Mouse (Mus musculus) left cerebral cortex, adult 8-10 months (tissue): ENCODE measurements around the gene Ckap4. TPM values are rescaled to one million over a fixed set of nuclear protein-coding genes. Genes with fewer than 3 reads are reported as not detected.
A peak's percentile ranks its signal among the peaks of the same experiment; 100 is the strongest.

ENCODE experiments used
- DNase-seq, 2 experiments: peaks; one replicate each; pipeline ENCODE4 v3.0.0; 2022; ENCODE audit warnings: low spot score in 2 of 2
- total RNA-seq, 4 experiments: library from RNA; stranded (reverse); gene quantifications; 2 replicates each; pipeline ENCODE4 v1.2.4; 2022

The Ckap4 gene
- 10 to 100 TPM; 18.1 to 19.8 (median 18.5) TPM for total RNA-seq

DNA sequence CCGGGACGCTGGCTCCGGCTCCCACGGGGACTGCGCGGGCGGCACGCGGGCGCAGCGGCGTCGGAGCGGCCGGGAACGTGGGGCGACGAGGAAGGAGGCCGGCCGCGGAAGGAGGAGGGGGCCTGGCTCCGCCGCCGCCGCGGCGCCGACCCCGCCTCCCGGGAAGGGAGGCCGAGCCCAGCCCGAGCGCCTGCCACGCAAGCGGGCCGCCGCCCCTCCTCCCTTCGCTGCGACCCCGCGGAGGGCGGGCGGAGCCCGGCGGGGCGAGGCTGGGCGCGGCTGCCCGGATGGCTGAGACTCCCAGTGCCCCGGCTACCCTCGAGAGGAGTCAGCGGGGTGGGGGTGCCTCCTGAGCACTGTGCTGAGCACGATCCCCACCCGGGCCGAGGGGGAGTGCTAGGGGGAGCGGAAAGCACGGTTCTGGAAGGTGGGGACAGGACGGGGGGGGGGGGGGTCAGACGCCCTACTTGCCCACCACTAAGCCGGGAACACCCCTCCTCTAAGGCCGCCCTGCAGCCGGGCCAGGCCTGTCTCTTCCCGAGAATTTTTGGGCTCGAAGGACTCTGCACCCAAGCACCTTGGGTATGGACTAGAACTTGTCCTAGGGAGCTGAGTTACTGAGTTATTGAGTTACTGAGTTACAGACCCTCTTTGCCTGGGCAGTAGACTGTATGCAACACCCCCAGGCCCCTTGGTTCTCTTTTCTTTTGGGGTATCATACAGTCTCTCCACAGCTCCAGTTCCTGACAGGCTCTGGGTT is at the start of gene Ckap4:
Ckap4 (minus strand) TSS at position 151 of the 760 bp plus-strand sequence.
- no peak for DNase-seq

GRCm38 (mm10) chr10:84582236-84582635 is 48.4 kb upstream of the Ckap4 start:
- DNase-seq: no peak

GRCm38 (mm10) chr10:84581191-84581590 is 47.3 kb upstream of the Ckap4 start:
- DNase-seq: no peak

DNA sequence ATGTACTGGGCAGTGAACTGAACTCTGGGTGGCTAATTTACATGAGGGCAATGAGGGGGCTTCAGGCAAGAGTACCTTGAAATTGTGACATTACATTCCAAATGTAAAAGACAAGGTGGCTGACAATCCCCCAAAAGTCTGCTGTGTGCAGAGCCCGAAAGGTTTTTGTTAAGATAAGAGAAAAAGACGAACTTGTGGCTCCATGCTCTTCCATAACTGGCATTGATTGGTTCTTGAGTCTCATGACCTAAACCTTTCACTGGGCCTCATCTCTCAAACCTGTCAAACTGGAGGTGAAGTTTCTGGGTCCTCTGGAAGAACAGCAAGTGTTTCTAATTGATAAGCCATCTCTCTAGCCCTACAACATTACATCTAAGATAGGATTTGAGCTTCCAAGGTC is 45.7 kb upstream of the Ckap4 start:
- no peak for DNase-seq

DNA sequence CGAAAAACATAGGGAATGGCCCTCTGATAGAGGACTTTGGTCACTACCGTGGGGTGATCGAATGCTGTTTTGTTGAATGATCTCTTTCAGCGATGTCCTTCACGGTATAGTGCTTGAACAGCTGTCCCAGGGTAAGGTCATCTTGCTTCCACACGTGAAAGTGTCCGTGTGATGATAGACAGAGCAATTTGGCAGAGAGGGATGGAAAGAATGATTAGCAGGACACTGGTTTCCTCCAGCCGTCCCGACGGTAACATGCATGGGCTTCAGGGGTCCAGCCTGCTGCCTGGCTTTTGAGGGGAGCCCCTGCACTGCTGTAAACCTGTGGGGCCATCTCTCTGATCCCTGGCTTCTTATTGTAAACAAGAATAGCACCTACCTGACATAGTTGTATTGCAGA is 44.9 kb upstream of the Ckap4 start:
- no peak for DNase-seq

DNA sequence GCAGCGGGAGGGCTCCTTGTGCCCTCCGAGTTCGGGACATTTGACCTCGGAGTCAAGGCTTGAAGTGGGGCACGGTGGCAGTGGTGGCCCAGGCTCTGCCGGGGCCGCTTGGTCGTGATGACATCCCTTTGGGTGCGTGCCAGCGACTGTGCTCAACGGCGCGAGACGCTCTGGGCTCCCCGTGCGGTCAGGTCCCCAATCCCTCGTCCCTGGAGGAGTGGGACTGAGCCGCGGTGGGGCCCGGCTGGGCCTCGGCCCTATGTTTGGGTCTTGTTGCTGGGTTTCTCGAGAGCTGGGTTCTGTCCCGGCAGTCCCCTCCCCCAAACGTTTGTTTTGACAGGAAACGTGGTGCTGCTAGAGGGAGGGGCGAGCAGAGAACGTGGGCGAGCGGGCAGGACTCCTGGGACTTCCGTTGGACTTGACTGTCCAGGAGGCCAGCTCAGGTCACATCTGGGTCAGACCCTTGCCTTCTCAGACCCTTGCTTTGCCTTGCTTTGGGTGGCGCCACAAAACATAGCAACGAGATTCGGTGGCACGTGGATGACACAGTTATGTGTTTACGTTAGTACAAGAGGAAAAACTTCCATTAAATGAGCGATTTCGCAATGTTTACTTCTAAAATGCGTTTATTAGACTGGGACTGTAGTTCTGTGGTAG is 43.3 kb upstream of the Ckap4 start:
- DNase-seq: peak; percentile 42 to 61

DNA sequence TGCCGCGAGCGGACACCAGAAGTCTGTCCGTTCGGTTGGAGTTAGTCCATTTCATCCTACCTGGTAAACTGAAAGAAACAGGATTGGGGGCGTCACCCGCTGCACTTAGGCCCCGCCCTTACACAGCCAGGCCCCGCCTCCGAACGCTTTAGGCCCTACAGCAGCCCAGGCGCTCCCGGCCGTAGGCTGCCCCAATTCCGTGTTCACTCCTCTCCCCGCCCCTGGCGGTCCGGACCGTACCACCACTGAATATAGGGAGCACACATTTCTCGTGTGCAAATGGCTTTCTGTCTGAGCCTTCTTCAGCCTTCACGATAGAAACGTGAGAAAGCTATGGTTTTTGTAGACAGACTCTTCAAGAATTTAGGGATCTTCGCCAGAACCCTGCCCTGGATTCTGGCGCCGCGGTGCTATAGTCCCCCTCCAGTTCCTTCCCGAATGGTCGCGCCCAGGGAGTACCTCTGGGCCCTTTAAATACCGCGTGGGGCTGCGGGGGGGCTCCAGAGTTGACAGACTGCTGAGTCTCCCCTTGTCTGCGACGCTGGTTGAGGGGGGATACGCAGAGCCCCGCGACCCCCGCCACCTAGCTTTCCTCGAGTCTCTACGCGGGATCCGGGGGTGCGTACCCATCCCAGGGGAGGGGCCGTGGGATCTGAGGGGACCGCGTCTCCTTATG is 42.7 kb upstream of the Ckap4 start, which contains the start of gene Tcp11l2:
Tcp11l2 (plus strand) TSS at position 232 of the 676 bp plus-strand sequence.
- DNase-seq: peak; percentile 88 to 94

DNA sequence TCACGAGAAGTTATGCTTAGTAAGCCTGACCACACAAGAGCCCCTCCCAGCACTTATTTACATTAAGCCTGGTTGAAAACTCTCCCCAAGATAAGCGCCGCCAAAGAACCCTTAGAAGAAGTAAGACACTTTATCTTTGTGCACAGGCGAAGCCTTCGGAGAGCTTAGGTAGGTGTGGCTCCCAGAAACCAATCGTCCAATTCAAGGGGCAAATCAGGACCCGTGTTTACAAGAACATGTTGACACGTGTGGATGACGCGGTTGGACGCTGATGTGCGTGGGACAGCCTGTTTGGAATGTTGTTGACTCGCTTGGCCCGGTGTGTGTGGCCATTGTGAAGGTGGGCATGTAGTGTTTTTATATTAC is 42.1 kb upstream of the Ckap4 start:
- DNase-seq: no peak

- no peak for DNase-seq
These were observed 40.0 kb upstream of the Ckap4 start for GRCm38 (mm10) chr10:84573671-84574420.

DNA sequence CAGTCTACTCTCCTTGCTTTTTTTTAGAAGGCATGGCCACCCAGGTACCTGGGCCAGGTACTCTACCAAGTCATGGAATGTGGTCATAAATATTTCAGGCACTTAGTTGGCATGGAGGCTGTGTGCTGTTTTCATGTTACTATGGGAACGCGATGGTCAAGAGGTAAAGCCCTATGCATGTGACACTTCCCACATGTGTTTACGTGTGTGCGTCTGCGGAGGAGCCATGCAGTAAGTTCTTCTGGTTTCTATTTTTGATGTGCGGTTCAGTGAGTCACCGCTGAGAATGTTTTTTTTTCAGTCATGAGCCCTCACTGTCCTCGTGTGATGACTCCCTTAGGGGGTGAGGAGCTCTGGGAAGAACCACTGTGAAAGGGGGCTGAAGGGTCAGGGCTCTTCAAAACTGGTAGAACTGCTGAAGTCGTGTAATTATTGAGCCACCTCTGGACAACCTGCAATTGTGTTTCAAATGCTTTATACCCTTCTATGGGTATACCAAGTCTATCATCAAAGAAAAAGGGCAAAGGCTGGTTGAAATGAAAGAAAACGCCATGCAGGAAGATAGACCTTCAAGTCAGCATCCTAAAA is 37.3 kb upstream of the Ckap4 start:
- no peak for DNase-seq

DNA sequence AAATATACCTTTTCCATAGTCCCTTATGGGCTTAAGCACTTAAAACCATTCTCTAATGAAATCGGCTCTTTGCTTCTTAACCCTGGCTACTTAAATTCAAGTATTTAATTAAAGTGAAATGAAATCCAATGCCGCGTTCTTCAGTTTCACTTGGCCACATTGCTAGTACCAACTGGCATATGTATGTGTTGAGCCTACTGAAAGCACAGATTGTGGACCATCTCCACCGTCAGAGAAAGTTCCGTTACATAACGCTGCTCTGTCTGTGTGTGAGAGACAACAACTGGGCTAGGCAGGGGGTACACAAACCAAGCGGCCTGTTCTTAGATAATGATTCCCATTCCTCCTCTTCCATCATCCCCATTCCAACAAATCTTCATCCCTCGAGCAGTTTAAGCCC is 30.6 kb upstream of the Ckap4 start:
- no peak for DNase-seq

- no peak for DNase-seq
These were observed 29.0 kb upstream of the Ckap4 start for GRCm38 (mm10) chr10:84562567-84563554.

DNA sequence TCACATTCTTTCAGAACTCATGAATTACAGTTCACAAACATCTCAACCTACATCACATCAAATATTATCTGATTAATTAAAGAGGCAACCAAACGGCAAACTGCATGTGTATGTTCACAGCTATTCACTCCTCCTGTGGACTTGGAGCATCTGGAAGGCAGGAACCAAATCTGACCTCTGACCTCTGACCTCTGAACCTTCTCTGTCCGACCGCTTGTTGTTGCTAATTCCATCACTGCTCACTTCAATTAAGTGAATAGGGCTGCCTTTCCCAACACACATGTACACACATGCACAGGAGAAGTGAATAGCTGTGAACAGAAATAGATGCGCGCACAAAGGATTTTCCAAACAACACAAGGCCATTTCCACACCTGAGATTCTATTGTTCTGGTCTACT is 28.3 kb upstream of the Ckap4 start:
- no peak for DNase-seq

DNA sequence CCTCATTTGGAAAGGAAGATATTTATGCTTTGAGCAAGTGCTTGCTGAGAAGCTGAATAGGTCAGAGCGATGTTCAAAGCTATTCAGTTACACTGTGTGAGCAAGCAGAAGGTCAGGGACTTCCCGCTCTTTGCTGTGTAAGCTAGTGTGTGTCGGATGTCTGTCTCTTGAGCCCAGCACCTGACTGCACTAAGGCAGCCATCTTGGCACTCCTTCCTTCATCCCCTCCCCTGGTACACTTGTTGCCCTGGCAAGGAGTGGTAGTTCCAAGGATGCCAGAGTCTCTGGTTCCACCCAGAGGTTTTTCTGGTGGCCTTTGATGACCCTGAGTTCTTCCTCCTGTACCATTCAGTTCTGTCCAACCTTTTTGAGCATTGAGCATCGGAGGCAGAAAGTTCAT is 26.1 kb upstream of the Ckap4 start:
- no peak for DNase-seq

- no peak for DNase-seq
These were observed 24.6 kb upstream of the Ckap4 start for GRCm38 (mm10) chr10:84558511-84558910.

DNA sequence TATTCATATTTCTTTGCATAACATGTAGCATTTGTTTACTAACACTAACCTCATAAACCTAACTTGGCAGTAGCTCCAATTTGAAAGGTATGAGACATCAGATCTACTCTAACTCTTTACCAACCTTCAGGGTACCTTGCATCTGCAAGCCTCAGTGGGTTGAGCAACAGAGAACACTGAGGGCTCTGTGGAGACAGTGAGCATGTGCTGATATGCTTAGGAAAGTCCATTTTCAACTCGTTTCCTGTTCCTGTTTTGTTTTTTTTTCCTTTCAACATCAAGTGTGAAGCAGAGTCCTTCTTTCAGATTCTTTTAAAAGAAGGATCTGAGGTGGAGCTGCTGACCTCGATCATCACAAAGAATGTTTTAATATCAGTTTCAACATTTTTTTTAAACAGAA is 22.3 kb upstream of the Ckap4 start:
- DNase-seq: no peak

GRCm38 (mm10) chr10:84554291-84555009 is 20.6 kb upstream of the Ckap4 start:
- no peak for DNase-seq

GRCm38 (mm10) chr10:84552477-84552876 is 18.6 kb upstream of the Ckap4 start:
- DNase-seq: no peak

DNA sequence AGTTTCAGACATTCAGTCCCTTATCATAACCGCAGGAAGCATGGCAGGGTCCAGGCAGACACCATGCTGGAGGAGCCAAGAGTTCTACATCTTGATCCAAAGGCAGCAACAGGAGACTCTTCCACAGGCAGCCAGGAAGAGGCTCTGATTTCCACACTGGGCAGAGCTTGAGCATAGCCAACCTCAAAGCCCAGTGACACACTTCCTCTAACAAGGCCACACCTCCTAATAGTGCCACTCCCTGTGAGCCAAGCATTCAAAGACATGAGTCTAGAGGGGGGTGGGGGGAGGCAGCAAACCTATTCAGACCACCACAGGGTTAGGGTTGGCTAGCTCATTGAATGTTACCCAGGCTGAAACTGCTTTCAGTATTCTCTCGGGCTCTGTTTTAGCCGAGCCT is 18.0 kb upstream of the Ckap4 start:
- no peak for DNase-seq

DNA sequence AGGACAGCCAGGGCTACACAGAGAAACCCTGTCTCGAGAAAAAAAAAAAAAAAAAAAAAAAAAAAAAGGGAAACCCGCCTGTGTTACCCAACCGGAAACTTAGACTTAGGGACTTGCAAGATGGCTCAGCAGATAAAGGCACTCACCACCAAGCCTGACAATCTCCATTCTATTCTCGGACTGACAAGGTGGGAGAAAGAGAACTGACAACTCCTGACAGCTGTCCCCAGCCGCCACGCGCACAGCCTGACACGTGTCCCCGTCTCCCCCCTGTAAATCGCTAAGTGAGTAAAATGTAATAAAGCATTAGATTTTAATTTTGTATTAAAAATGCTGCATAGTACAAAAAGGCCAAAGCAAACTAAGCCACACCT is 16.0 kb upstream of the Ckap4 start:
- DNase-seq: no peak
